In the genomic region with DNA sequence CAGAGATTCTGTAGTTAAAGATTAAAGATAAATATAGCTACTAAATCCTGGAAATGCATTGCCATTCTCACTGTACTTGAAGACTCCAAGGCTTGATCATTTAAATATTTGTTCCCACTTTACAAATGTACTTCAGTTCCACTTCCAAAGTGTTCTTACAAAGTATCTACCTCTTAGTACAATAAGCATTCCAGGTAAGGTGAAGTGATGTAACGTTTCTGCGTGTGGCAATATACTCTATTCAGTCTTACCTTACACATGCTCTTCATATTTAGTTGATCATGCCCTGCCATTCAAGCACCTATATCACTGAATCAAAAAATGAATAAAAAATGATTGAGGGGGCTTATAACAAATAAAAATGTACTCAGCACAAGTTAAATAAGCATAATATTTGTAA, we compare ENCODE assay signal across 24 mouse cellular contexts.
"Had no signal": no experiment of that assay in that cellular context is flagged by ENCODE, and none has a peak within 500 bp of the region (broad histone marks: within the 10 kb centered on the region; RNA-seq: fewer than 3 reads in every experiment).

No protein-coding gene starts in this region.

- H3K27ac ChIP-seq: gastrocnemius, adult 2 months; heart, embryonic 10.5 days; hindbrain, embryonic 10.5 days; hindbrain, embryonic 12.5 days; hindbrain, embryonic 14.5 days; intestine, embryonic 15.5 days; layer of hippocampus, adult 2 months; left cerebral cortex, adult 2 months; limb, embryonic 13.5 days had no signal

- DNase-seq: gastrocnemius, adult 2 months; gastrocnemius, postnatal 10 days; gastrocnemius, postnatal 25 days; heart, adult 18-20 months; heart, postnatal 10 days; heart, postnatal 4 days; kidney, adult 18-20 months; kidney, adult 8-10 months; kidney, postnatal 10 days; kidney, postnatal 25 days; kidney, postnatal 4 days had no signal

- ATAC-seq: forebrain, embryonic 16.5 days; hindbrain, embryonic 16.5 days; inflammation-experienced regulatory T-cells, adult 6 months; intestine, embryonic 15.5 days; intestine, postnatal 0 days had no signal

- H3K4me1 ChIP-seq: heart, embryonic 10.5 days; heart, embryonic 12.5 days; hindbrain, embryonic 10.5 days; hindbrain, embryonic 12.5 days; intestine, embryonic 15.5 days; limb, embryonic 13.5 days had no signal

- H3K4me3 ChIP-seq: gastrocnemius, adult 2 months; heart, embryonic 10.5 days; heart, embryonic 12.5 days; hindbrain, embryonic 10.5 days; hindbrain, embryonic 12.5 days; intestine, embryonic 15.5 days; layer of hippocampus, adult 2 months; left cerebral cortex, adult 2 months; limb, embryonic 13.5 days had no signal

- H3K36me3 ChIP-seq: heart, embryonic 10.5 days; heart, embryonic 12.5 days; hindbrain, embryonic 10.5 days; hindbrain, embryonic 12.5 days; intestine, embryonic 15.5 days; limb, embryonic 13.5 days had no signal

- H3K9ac ChIP-seq: heart, embryonic 12.5 days; hindbrain, embryonic 12.5 days; hindbrain, embryonic 14.5 days; intestine, embryonic 15.5 days; limb, embryonic 13.5 days had no signal

- H3K27me3 ChIP-seq: heart, embryonic 12.5 days; hindbrain, embryonic 12.5 days; intestine, embryonic 15.5 days; limb, embryonic 13.5 days had no signal

- H3K9me3 ChIP-seq: heart, embryonic 10.5 days; heart, embryonic 12.5 days; hindbrain, embryonic 10.5 days; hindbrain, embryonic 12.5 days; intestine, embryonic 15.5 days; limb, embryonic 13.5 days had no signal

- H3K4me2 ChIP-seq: heart, embryonic 12.5 days; hindbrain, embryonic 12.5 days; hindbrain, embryonic 14.5 days; intestine, embryonic 15.5 days; limb, embryonic 13.5 days had no signal
